Mouse (Mus musculus) ZHBTc4 (cell line): Measurements from ENCODE around the gene Plod3.

Experiments
- DNase-seq: peaks from one replicate; pipeline ENCODE4 v3.0.0-alpha.2; 2011; ENCODE audit warnings: low read depth, low spot score

Plod3 gene

DNA sequence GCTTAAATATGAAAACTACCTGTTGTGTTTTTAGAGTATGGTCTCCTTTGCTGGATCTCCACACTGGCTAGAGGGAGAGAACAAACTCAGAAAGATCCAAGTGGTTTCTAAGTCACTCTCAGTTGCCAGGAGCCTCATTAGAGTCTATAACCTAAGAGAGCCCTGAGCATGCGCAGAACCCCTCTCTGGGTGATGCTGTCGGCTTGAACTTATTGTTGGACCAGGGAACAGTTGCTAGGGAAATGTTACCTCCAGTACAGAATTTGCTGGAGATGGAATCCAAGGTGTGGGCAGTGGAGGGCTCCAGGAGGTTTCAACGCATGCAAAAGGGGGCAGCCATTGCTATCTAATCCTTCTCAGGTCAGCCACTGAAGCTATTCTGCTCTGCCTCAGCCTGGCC, 37.5 kb downstream of the Plod3 start:
- no peak for DNase-seq

DNA sequence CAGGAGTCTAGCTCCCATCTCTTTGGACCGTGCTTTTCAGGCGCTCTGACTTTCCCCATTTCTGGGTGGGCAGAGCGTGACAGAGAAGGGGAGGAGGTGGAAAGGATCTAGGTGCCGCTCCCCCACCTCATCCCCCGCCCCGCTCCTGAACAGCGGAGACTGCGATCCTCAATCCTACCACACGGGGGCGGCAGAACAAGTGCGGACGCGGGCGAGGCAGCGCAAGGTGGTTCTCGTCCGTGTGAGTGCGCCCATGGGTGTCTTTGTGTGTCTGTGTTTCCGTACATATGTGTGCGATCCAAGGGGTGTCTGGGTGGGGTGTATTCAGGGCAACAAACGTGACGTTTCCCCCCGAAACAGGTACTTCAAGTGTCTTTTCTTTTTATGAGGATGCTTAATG, 38.3 kb downstream of the Plod3 start:
- peak; percentile 90 for DNase-seq

- DNase-seq: no peak
Measured at GRCm38 (mm10) chr5:137026092-137026491, 39.3 kb downstream of the Plod3 start, which contains the start of gene Vgf. TSS of gene Vgf (plus strand) at chr5:137026392.

GRCm38 (mm10) chr5:137028561-137029272, 41.9 kb downstream of the Plod3 start:
- no peak for DNase-seq

DNA sequence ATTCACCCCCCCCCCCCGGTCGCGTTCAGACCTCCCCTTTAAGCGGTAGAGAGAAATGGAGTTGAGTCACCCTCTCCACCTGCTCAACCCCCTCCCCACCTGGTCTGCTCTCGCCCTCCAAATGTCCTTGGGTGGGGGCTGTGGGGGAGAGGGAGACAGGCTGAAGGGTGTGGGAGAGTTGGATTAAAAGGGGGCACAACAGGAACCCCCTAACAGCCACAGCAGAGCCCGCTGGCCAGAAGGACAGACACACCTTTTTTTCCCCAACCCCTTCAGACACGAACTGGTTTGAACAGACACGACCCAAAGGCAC, 42.4 kb downstream of the Plod3 start:
- no peak for DNase-seq

GRCm38 (mm10) chr5:137029643-137030415, 43.0 kb downstream of the Plod3 start:
- peak; percentile 98 for DNase-seq

DNA sequence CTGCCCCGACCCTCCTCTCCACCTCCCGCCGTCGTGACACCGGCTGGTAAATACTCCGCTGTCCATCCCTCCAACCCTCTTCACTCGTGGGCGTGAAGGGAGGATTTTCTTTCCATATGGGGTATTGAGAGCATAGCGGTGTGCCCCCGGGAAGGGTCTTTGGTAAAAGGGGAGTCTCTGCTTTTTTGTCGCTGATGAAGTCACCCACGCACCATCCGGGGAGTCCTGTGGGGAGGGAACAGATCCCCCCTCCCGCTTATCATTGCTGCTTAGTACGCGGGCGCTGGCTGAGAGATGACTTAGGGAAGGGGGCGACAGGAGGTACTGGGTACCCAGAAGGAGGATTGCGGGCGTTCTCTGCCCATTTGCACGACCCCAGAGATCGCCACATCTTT, 43.6 kb downstream of the Plod3 start:
- no peak for DNase-seq

DNA sequence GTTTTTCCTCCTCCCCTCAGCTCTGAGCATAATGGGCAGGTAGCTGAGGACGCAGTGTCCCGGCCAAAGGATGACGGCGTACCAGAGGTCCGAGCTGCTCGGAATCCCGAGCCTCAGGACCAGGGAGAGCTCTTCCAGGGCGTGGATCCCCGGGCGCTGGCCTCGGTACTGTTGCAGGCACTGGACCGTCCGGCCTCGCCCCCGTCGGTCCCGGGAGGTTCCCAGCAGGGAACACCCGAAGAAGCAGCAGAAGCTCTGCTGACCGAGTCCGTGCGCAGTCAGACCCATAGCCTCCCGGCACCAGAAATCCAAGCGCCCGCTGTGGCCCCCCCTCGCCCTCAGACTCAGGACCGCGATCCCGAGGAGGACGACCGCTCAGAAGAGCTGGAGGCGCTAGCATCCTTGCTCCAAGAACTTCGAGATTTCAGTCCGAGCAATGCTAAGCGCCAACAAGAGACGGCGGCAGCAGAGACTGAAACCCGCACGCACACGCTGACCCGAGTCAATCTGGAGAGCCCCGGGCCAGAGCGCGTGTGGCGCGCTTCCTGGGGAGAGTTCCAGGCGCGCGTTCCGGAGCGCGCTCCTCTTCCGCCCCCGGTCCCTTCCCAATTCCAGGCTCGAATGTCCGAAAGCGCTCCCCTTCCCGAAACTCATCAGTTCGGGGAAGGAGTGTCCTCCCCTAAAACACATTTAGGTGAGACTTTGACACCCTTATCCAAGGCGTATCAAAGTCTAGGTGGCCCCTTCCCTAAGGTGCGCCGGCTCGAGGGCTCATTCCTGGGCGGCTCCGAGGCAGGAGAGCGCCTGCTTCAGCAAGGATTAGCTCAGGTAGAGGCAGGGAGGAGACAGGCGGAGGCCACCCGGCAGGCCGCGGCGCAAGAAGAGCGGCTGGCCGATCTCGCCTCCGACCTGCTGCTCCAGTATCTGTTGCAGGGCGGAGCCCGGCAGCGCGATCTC, 44.5 kb downstream of the Plod3 start:
- DNase-seq: peak; percentile 57

GRCm38 (mm10) chr5:137032033-137032421, 45.2 kb downstream of the Plod3 start:
- DNase-seq: no peak

- DNase-seq: peak; percentile 97
Measured at GRCm38 (mm10) chr5:137032641-137033074, 45.8 kb downstream of the Plod3 start.

GRCm38 (mm10) chr5:137036211-137036610, 49.4 kb downstream of the Plod3 start:
- DNase-seq: no peak

GRCm38 (mm10) chr5:137039453-137039852, 52.6 kb downstream of the Plod3 start:
- DNase-seq: peak; percentile 28

GRCm38 (mm10) chr5:137041442-137041841, 54.6 kb downstream of the Plod3 start:
- DNase-seq: no peak

DNA sequence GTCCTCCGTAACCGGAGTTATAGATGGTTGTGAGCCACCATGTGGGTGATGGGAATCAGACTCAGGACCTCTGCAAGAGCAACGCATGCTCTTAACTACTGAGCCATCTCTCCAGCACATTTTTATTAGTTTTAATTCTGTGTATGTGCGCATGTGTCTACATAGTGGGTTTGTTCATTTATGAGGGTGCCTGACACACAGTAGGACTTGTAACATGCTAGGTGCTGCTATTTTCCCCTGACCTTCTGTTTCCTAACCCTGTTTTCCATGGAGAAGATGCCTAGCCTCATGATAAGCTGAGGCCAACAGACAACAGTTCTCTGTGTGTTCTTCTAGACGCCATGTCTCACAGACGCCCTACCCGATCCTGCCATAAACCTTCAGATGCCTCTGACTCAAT, 57.2 kb downstream of the Plod3 start:
- no peak for DNase-seq

DNA sequence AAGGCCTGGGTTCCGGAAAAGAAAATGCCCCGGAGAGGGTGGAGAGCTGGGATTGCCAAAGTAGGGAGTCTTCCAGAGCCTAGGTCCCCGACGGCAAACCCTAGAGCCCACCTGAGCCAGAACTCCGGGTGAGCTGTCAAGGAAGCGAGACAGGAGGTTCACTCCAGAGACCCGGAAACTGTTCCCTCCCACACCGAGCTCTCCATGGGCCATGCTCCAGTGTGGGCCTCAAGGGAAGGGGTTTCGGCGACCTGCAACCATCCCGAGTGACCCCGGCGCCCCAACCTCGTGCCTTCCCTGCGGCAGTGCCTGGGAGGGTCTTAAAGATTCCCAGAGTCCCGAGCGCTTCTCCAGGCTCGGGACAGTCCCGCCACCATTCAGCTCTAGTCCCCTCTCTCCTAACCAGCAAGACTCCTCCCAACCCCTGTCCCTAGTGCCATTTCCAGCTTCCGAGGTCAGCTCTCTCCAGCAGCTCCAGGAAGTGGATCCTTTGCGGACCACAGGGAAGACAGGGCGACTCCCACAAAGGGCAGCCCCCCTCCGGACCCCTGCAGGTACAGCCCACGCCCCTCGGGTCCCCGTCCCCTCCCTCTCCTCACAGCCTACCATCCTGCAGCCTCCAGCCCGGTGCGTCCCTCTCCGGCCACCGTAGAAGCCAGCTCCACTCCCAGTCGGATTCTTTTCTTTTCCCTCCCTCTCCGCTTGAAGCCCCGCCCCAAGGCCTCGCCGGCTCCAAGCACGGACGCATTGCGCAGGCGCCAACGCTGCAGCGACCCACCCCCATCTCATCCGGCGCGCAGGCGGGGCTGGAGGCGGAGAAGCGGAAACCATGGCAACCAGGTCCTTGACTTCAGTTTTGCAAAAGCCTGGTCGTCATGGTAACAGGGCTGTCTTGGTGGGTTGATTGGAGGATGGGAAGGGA, 58.8 kb downstream of the Plod3 start, which contains the start of gene Ap1s1:
Gene Ap1s1, minus strand, starts transcription at position 734 of the 922 bp plus-strand sequence.
- peak; percentile 99 for DNase-seq
